Mouse (Mus musculus) ES-Bruce4 (cell line): ENCODE data around the gene Ccdc127.

Source experiments
- CTCF ChIP-seq: IDR thresholded peaks from one replicate; pipeline ENCODE4 v1.8.1; 2011; ENCODE audit warnings: low read depth, low read length
- POLR2A ChIP-seq: IDR thresholded peaks from one replicate; pipeline ENCODE4 v1.8.1; 2011; ENCODE audit warnings: low read length; ENCODE audit not compliant: insufficient read depth

- TF ChIP-seq CTCF (no peak), POLR2A (no peak)
Observed at GRCm38 (mm10) chr13:74301607-74301984, 48.5 kb upstream of the Ccdc127 start.
